Mouse (Mus musculus): ENCODE measurements around the gene C530008M17Rik. TPM values are rescaled to one million over a fixed set of nuclear protein-coding genes. Genes with fewer than 3 reads are reported as not detected.

The C530008M17Rik gene
- total and polyA plus RNA-seq, 3 experiments, result 0.04 to 0.44 TPM; not detected in 1

- Histone ChIP-seq H3K9me3 (replicated peaks; ENCODE audit: low read length) (no peaks in the 10 kb centered on the region), H3K4me1 (ENCODE audit: control insufficient read depth in 1 of 2, insufficient read depth in 2 of 2) (no peaks in the 10 kb centered on the region), H3K4me2 (ENCODE audit: insufficient read depth, low read depth, poor library complexity, severe bottlenecking) (no peak overlapping the region), H3K27ac (ENCODE audit: insufficient read depth, low read depth) (no peak overlapping the region), H3K36me3 (replicated peaks in 1 of 2; ENCODE audit: control insufficient read depth in 1 of 2, insufficient read depth in 1 of 2, low read length in 1 of 2) (no peaks in the 10 kb centered on the region), H3K79me2 (replicated peaks; ENCODE audit: control insufficient read depth, extremely low read depth, insufficient read depth, poor library complexity, severe bottlenecking) (no peaks in the 10 kb centered on the region), H3K4me3 (replicated peaks in 1 of 3; ENCODE audit: low read depth in 2 of 3, low read length in 2 of 3, poor library complexity in 1 of 3) (no peak overlapping the region), H3K27me3 (replicated peaks) (no peaks in the 10 kb centered on the region), H3K9ac (ENCODE audit: insufficient read depth, low read depth) (no peak overlapping the region)
- dilution Hi-C loops (cut with MboI; ENCODE audit: extremely low pct_ligation_motif_present, extremely low pct_unique_long_range_greater_than_20kb, low sequenced_read_pairs), result no loop called here
- in situ Hi-C loops (cut with MboI; ENCODE audit: low pct_ligation_motif_present, low pct_unique_long_range_greater_than_20kb, low sequenced_read_pairs), result no loop called here
- TF ChIP-seq CHD2 (IDR thresholded peaks at IDR 0.05; ENCODE audit: low read length) (no peak), JUND (conservative IDR thresholded peaks at IDR 0.05; ENCODE audit: low read depth, low read length) (no peak), RAD21 (IDR thresholded peaks at IDR 0.05; ENCODE audit: low read depth, low read length) (no peak), TBP (conservative IDR thresholded peaks at IDR 0.05; ENCODE audit: low read depth, low read length) (no peak), E2F4 (IDR thresholded peaks at IDR 0.05; ENCODE audit: insufficient replicate concordance, low read depth, low read length) (no peak), ELF1 (IDR thresholded peaks at IDR 0.05; ENCODE audit: low read depth, low read length) (no peak), CHD1 (IDR thresholded peaks at IDR 0.05; ENCODE audit: low read depth, low read length) (no peak)
- no peak for DNase-seq (ENCODE audit: extremely low read depth)
Measured at GRCm38 (mm10) chr5:76702646-76703045, 46.3 kb downstream of the C530008M17Rik start.

GRCm38 (mm10) chr5:76705307-76706173 lies 49.2 kb downstream of the C530008M17Rik start:
- H3K36me3 ChIP-seq (replicated peaks in 1 of 2; ENCODE audit: control insufficient read depth in 1 of 2, insufficient read depth in 1 of 2, low read length in 1 of 2), result no peaks in the 10 kb centered on the region
- H3K9me3 ChIP-seq (replicated peaks; ENCODE audit: low read length), result peaks cover under 1% of the 10 kb centered on the region
- no peak overlapping the region for H3K4me3 ChIP-seq (replicated peaks in 1 of 3; ENCODE audit: low read depth in 2 of 3, low read length in 2 of 3, poor library complexity in 1 of 3)
- in situ Hi-C loops (cut with MboI; ENCODE audit: low pct_ligation_motif_present, low pct_unique_long_range_greater_than_20kb, low sequenced_read_pairs) (no loop called here), dilution Hi-C loops (cut with MboI; ENCODE audit: extremely low pct_ligation_motif_present, extremely low pct_unique_long_range_greater_than_20kb, low sequenced_read_pairs) (no loop called here)
- H3K27me3 ChIP-seq (replicated peaks), result no peaks in the 10 kb centered on the region
- no peak overlapping the region for H3K27ac ChIP-seq (ENCODE audit: insufficient read depth, low read depth)
- no peak overlapping the region for H3K9ac ChIP-seq (ENCODE audit: insufficient read depth, low read depth)
- DNase-seq (ENCODE audit: extremely low read depth), result no peak
- no peak for TF ChIP-seq ZMIZ1 (IDR thresholded peaks at IDR 0.05; ENCODE audit: low read depth, low read length)
- TF ChIP-seq EP300 (IDR thresholded peaks at IDR 0.05; ENCODE audit: low read length), result no peak
- TF ChIP-seq ZC3H11A (IDR thresholded peaks at IDR 0.05; ENCODE audit: low read depth, low read length), result no peak
- no peak for TF ChIP-seq ELF1 (IDR thresholded peaks at IDR 0.05; ENCODE audit: low read depth, low read length)
- no peak for TF ChIP-seq JUND (conservative IDR thresholded peaks at IDR 0.05; ENCODE audit: low read depth, low read length)
- no peak for TF ChIP-seq IRF4 (IDR thresholded peaks at IDR 0.05; ENCODE audit: low read depth, low read length)
- 0 out of 2 replicates have a peak, but pooled peaks have one; percentile 11 for TF ChIP-seq ZNF384 (IDR thresholded peaks at IDR 0.05; ENCODE audit: low read depth, low read length)
- no peak for TF ChIP-seq JUN (IDR thresholded peaks at IDR 0.05; ENCODE audit: insufficient read depth, low read depth, low read length)
- H3K4me1 ChIP-seq (ENCODE audit: control insufficient read depth in 1 of 2, insufficient read depth in 2 of 2), result no peaks in the 10 kb centered on the region
- H3K4me2 ChIP-seq (ENCODE audit: insufficient read depth, low read depth, poor library complexity, severe bottlenecking), result no peak overlapping the region
- H3K79me2 ChIP-seq (replicated peaks; ENCODE audit: control insufficient read depth, extremely low read depth, insufficient read depth, poor library complexity, severe bottlenecking), result no peaks in the 10 kb centered on the region

Data from CH12.LX (cell line).